Mouse (Mus musculus): ENCODE results near the gene Ripply1. TPM values are rescaled to one million over a fixed set of nuclear protein-coding genes. Genes with fewer than 3 reads are reported as not detected.
A peak's percentile ranks its signal among the peaks of the same experiment; 100 is the strongest.

Gene Ripply1
- polyA plus RNA-seq (2017; shearing (Covaris generic)), result not detected

DNA sequence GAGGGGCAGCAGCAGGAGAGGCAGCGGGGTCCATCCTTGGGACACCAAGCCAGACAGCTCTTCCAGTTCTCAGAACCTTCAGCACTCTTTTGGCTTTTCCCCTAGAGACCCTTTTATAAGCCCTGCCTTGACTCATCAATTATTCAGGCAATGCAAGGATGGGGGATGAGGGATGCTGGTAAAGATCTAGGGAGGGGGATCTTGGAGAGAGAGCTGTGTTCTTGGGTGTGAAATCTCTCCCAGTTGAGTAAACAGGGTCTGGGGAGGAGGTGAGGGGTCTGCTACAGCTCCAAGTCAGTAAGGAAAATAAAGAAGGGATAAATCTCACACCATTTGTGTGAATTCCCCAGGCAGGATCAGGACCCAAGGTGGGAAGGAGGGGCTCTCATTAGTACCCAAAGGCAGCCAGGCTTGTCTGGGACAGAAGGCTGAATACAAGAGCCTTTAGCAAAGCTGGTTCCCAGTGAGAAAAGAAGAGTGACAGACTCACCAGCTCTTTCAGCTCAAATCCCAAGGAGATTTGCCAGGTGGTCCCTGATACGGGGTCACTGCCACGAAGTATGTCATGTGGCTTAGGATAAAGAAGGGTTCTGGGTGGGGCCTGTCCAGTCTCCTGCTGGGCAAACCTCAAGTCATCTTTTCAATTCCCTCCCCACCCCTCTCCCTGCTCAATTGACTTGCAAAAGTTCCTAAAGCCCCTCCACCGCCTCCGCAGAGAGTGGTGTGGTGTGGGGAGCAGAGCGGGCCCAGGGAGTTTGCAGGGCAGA is at the start of gene Ripply1:
Ripply1 (minus strand) TSS at position 76 of the 767 bp plus-strand sequence.
- no peak for ATAC-seq

DNA sequence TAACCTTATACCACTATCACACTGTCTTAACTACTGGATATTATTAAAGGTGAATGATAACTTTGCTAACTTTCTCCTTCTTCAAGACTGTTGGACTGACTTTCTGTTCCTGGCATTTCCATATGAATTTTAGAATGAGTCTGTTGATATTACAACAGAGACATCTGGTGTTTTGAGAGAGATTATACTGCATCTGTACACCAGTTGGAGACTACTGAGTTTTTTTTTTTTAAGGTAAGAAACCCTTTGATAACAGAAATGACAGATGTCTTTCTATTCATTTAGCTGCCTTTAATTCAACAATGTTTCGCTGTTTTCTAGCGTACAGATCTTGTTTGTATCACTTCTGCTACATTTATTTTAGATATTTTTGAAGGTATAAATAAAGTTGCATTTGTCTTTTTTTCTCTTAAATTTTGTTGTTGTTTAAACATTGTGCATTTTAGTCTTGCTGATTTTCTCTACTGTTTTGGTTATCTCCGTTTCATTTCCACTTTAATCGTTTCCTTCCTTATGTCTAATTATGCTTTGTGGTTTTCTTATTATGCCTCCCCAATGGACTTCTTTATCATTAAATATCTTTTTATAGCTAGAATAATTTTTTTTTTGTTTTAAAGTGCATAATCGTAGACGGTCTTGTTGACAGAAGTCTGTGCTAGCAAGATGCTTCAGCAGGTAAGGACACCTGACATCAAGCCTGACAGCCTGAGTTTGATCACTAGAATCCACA is 46.4 kb upstream of the Ripply1 start:
- ATAC-seq, result no peak

DNA sequence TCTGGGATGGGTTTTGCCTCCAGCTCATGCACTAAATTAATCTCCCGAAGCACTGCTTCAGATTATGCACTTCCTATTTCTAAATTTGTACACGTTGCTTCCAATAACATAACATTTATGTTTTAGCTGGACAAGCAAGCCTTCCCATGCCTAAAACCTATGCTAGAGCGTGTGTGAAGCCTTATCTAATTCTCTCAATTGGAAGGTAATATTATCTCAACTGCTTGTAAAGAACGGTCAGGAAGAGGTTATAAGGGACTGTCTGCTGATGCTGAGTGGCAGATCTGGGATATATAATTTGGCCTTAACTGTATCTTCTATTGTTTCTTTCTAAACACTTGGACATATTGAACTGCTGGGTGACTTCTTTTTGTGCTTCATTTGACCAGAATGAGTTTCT is 44.8 kb upstream of the Ripply1 start:
- ATAC-seq, result no peak

DNA sequence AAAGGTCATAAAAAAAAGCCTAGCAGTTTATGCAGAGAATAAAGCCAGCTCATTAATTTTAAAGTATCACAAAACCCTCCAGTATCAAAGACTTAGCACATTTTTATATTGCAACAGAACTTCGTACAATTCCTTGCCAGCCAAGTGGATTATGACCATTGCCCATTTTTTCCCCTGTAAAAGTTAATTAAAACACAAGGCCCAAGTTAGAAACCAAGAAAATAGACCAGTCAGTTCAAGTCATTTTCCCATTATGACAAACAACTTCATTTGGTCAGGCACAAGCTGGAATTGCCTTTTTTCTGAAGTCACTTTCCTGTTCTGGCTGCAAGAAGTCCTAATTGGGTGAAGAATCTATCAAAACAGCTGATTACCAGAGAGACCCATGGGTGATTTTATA is 43.2 kb upstream of the Ripply1 start:
- ATAC-seq, result no peak

DNA sequence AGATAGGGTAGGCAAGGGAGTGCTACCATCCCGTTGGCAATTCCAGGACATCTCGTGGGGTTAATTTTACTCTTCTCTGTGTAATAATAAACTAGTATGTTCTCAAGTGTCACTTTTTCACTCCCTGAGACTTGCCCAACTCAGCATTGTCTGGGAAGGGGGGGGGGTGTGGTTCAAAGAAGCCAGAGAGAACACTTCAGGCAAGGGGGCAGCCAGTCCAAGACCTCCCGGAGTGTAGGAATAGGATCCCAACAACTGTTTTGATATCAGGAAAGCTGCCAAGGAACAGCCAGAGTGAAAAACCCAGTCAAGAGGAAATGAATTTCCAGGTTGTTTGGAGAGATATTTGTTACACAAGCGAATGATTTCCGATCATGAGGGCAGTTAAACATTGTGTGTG is 33.0 kb upstream of the Ripply1 start:
- ATAC-seq, result no peak

DNA sequence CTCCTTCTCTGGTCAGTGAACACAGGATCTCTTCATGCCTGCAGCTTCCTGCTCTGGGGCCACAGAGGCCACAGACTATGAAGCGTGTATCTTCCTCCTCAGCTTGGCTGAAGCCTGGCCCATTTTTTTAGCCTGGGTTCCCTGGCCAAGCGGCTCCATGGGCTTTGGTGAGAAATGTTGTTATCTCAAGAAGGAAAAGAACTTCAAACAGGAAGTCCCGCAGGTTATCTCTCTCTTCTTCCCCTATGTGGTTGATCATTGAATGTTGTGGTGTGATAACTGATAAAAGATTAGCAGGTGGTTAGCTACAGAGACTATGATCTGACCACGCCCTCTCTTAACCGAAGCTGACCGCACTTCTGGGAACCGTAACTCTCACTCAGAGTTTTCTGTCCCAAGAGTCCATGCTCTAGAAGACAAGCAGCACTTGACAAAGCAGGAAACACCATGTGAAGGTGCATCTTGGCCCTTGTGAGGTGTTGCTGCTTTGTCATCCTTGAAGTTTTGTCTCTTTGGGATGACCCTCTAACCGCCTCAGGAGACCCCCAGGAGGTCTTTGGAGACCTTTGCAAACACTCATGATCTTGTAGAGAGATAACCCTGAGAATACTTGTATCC is 32.0 kb upstream of the Ripply1 start:
- ATAC-seq, result no peak

DNA sequence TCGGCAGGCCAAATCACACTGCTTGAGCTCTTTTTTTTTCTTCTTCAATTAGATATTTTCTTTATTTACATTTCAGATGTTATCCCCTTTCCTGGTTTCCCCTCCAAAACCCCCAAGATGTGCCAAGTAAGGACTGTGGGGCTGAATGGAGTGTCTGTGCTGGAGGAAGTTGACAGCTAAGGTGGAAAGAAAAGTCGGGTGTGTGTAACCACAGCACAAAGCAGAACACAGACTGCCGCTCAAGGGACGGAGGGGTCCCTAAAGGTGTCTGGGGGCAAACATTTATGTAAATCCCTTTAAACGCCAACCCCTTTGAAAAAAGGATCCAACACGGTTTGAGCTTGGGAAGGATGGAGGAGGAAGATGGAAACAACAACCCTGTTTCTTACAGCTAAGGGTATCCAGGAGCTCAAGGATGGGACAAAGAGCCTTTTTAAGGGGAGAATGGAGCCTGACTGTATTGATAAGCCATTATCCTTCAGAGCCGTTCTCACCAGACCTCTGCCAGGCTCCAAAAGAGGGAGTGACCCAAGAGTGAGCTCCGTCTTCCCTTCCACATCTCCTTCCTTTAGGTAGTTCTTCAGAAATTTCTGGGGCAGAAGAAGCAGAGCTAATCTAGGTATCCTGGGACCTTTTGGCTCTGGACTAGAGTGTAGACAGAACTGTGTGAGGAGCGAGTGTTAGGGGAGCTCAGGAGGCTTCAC is 31.3 kb upstream of the Ripply1 start:
- ATAC-seq, result no peak

DNA sequence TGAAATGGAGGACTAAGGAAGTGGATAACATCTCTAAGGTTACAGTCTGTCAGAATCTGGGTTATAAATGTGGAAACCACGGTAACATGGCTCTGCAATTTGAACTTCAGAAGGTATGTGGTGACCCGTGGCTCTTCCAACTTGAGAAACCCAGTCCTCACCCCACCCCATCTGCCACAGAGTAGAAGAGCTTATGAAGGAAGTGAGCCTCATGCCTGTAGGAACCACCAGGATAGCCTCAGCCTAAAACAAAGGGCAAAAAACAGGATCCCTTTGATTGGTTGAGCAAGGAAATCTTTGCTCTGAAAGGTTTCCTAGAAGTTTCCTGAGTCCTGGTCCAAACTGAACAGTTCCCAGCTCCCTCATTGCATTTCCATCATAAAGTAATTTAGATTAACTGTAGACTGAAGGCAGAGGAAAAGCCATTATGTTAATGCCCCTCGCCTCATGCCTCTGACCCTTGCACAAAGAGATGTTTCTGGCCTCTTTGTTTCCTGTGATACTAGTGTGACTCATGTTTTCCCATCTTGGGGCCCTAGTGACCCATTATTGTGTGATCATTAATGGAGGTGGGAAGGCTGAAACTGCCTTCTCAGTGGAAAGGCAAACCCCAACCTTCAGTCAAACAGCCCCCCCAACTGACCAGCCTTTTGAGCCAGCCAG is 30.6 kb upstream of the Ripply1 start:
- no peak for ATAC-seq

DNA sequence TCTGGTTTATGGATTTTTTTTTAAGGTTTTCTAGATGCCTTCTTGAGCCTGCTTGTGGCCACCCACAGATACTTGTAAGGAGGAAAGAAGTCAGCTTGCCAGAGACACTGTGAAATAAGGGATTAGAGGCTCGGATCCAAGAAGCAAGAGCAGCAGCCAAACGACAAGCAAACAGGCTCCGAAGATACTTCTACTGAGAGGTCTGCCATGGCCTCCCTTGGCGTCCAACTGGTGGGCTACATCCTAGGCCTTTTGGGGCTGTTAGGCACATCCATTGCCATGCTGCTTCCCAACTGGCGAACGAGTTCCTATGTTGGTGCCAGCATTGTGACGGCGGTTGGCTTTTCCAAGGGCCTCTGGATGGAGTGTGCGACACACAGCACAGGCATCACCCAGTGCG is 26.3 kb upstream of the Ripply1 start:
- ATAC-seq, result no peak

DNA sequence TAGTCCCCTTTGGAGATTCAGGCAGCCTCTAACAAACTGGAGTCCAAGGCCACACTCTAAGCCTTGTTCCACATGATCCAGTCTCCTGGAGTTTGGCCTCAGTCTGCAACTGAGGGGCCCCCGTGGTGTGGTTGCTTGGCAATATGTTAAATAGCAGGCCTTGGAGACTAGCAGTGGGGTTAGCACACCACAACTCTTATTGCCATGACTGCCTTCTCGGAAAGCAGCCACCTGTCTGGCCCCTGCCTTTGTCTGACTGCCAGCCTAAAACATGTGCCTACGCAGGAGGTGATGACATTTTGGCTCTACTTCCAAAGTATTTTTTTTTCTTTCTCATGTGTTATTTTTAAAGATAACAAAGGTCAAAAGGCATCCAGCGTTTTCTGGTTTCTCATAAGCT is 25.9 kb upstream of the Ripply1 start:
- ATAC-seq, result no peak

DNA sequence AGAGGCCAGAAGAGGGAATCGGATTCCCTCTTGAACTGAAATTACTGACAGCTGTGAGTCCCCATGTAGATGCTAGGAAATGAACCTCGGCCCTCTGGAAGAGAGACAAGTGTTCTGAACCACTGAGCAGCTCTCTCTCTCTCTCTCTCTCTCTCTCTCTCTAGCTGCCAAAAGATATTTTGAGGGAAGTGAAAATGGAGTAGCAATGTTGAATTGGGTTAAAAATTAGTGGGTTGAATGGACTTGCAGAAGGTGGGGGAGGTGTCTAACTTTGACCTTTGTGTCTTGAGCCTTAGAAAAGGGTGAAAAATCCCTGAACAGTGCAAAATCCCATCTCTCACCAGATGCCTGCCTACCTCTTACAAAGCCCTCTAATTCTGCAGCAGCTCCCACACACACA is 25.2 kb upstream of the Ripply1 start:
- no peak for ATAC-seq

DNA sequence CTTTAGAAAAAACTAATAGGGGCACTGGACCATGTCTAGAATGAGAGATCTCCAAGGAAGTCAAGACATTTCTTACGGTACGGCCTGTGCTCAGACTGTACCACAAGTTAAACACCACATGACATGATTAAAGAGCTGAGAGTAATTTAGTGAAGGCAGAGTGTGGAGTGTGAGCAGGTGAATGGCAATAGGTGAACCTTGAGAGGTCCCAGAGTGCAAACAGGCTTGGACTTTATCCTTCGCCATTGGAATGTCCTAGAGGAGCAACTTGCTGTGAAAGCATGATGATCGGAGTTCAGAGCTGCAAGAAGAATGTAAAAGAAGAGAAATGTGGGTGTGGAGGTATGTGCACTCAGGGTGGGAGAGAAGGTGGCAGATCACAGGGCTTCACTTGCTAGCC is 23.8 kb upstream of the Ripply1 start:
- no peak for ATAC-seq

DNA sequence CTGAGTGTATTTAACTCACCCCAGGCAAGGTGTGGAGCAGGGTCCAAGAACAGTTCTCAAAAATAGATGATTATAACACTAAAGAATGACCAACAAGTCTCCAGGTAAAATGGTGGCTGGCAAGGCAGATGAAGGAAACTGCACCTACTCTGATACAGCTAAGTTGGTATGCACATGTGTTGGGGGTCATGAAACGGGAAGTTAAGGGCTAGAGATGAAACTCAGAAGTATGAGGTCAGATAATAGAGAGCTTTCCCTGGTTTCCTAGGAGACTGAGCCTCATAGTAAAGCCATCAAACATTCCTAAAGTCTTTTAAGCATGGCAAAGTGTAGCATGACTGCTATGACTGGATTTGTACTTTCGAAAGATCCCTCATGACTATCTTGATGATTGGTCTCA is 20.9 kb upstream of the Ripply1 start:
- ATAC-seq, result no peak

DNA sequence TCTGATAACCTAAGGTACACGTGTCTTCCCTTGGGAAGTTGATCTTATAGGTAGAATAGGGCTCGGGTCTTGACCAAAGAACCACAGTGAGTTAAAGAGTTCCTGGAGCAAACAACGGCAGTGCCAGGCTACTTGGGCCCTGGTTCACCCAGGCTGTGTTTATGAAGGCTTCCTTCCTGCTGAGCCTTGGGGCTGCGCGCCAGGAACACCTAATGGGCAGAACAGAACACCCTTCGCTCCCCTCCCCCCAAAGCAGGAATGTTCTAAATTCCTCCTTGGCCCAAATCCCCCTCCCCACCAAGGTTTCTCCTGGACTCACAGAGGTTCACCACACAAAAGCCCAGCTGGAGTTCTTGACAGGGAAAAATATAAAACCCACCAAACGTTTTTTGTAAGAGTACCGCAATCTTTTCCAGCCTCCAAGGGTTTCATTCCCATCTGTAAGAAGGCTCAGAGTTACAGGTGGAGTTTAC is 18.3 kb upstream of the Ripply1 start, which contains the start of gene Cldn2:
Cldn2 (plus strand) TSS at position 423 of the 473 bp plus-strand sequence.
- ATAC-seq, result no peak

DNA sequence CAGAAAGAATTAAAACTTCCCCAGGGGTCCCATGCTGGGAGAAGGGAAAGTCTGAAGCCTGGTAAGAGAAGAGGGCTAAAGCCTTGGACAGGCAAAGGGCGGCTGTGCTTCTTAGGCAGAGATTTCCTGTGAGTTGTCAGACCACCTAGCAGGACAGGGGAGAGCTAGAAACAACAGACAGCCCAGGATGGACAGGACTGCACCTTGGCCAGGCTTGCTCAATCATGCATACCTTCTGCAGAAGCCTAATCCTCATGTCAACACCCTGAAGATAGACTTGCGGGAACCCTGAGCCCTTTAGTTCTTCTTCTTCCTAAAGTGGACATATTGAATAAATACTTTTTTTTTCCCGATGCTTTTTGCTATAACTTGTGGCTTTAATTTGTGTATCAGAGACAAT is 17.8 kb upstream of the Ripply1 start:
- no peak for ATAC-seq

DNA sequence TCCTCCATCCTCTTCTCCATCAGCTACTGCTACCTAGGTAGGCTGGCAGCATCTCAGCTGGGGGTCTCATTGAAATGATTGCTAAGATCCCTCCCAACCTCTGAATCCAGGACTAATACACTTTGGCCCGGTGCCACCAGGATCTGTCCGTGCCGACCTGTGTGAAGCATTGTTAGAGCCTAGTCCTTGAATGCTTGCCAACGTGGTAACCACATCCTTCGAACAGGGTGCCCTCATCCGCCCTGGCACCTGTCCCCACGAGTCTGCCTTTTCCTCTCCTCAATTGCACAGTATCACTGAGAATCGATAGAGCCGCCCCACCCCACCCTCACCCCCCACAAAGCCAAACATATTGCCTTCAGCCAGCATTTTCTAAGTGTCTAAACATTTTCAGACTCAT is 15.7 kb upstream of the Ripply1 start:
- peak; percentile 60 for ATAC-seq

DNA sequence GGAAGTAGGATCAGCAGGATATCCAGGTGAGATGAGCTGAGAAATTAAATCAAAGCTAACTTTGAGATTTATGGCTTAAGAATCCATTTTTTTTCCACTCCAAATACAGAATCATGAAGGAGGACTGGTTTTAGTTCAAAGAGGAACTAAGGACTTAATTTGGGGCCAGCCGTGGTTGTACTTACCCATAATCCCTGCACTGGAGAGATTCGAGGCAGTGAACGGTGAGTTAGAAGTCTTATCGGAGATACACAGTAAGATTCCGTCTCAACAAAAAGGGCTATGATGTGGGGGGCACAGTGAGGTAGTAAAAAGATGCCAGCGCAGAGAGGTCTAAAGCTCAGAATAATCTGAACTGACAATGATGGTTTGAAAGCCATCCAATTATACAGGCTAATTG is 13.9 kb upstream of the Ripply1 start:
- no peak for ATAC-seq

DNA sequence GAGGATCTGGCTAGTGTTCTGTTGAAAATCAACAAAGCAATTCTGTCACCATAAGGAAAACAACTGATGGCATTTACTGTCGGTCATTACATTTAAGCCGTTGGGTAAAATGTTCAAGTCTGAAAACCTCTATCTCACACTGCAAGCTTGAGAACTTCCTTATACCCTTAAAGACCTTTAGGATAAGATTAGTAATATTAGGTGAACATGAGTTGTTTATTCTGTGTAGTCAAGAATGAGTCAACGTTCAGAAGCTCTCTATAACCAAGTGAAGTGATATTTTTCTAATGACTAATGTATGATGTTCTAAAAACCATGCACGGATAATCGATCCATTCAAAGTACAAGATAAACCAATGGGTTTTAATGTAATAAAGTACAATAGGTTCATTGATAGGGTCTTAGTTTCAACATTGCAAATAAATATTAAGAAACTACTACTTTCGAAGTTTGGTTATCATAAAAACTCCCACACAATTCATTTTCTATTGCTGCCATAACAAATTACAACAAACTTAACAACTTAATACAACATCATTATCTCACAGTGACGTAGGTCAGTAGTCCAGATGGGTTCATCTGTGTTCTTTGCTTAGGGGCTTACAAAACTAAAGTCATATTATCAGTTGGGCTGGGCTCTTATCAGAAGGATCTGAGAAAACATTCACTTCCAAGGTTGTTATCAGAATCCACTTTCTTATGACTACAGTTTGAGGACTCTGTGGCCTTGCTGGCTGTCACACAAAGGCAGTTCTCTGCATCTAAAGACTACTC is 12.1 kb upstream of the Ripply1 start:
- no peak for ATAC-seq

DNA sequence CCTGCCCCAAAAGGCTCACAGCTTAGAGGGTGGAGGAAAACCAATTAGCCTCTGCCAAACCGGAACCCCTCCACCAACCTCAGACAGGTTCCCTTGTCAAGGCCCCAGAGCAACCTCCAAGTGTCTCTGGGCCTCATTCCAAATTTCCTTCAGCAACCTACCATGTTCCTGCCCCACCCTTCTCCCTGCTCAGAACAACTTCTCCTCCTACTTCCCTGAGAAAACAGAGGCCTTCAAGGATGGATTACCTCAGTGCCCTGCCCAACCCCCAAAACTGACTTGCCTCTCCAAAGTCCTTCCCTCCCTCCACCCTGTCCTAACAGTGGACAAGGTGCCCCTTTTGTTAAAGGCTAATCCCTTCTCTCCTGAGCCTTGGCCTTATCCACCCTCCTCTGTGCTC is 3.6 kb upstream of the Ripply1 start:
- ATAC-seq, result no peak

DNA sequence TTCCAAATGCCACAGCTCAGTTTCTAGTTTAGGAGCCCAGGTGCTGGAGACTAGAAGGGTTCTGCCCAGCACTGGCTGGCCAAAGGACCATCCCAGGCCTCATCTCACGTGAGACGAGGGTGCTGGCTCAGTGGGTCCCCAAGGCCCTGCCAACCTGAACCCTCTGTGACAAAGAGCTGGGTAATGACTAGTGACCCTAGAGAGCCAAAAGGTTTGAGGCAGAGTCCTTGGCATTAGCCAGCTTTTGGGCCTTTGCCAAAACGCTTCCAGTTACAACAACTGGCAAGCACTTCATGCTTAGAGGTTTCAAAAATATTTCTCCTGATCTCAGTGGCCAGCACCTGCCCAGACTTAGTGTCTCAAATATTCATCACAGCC is 881 bp upstream of the Ripply1 start:
- no peak for ATAC-seq

DNA sequence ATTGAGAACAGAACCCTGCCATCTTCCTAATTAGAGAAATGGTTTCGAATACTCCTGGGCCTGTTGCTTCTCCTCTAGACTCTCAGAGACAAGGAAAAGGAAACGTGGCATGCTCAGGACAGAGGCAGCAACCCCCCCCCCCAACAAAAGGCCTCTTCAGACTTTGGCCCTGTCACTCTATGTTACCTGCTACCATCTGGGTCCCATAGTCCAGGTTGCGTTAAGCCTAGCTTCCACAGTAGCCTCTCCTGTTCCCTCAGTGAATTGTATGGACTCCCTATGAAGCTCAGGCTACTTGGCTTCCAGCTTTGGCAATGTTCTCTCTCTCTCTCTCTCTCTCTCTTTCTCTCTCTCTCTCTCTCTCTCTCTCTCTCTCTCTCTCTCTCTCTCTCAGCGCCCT is 590 bp downstream of the Ripply1 start:
- ATAC-seq, result no peak

DNA sequence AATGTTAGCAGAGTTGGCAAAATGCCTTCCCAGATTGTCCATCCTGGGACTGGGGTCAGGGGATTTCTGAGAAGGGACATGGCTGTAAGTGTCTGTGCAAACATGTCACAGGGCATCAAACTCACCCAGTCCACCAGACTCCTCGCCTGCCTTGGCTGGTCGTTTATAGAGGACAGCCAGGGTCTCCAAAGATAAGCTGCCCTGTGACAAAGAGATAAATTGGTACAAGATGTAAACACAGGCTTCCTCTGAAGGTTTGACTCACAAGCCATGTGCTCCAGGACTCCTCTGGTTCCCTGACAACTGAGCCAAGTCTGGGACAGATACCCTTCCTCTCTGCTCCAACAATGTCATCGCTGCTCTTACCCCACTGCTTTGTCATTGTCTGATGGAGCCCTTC is 1.2 kb downstream of the Ripply1 start:
- ATAC-seq, result no peak
